In the genomic region with DNA sequence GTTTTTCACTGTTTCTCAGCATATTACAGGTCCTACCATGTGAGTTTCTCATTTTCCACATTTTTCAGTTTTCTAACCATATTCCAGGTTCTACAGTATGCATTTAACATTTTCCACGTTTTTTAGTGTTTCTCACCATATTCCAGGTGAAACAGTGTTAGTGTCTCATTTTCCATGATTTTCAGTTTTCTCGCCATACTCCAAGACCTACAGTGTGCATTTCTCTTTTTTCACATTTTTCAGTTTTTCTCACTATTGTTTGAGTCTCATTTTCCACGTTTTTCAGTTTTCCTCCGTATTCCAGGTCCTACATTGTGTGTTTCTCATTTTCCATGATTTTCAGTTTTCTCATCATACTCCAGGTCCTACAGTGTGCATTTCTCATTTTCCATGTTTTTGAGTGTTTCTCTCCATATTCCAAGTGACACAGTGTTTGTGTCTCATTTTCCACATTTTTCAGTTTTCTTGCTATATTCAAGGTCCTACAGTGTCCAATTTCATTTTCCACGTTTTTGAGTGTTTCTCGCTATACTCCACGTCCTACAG, we compare ENCODE assay signal across 15 mouse cellular contexts.
DNase-seq lines count a peak whose midpoint lies in the region; ATAC-seq and TF ChIP-seq lines count a peak whose summit lies in the region.
"Had no signal": no experiment of that assay in that cellular context is flagged by ENCODE, and none has a peak within 500 bp of the region (broad histone marks: within the 10 kb centered on the region; RNA-seq: fewer than 3 reads in every experiment).

No protein-coding gene starts in this region.

- H3K27me3 ChIP-seq in hindbrain, embryonic 14.5 days (ENCODE audit: control insufficient read depth, insufficient read depth, low read length), result no peaks in the 10 kb centered on the region
- no peaks in the 10 kb centered on the region for H3K27me3 ChIP-seq in hindbrain, postnatal 0 days (ENCODE audit: insufficient read depth, low read length)
- no peaks in the 10 kb centered on the region for H3K27me3 ChIP-seq in midbrain, embryonic 14.5 days (ENCODE audit: control insufficient read depth, insufficient read depth, low read length)
- H3K27me3 ChIP-seq in midbrain, embryonic 16.5 days (ENCODE audit: control insufficient read depth, insufficient read depth, low read depth, low read length), result no peaks in the 10 kb centered on the region
- no peaks in the 10 kb centered on the region for H3K27me3 ChIP-seq in stomach, postnatal 0 days (ENCODE audit: control insufficient read depth, insufficient read depth, low read length)
- H3K27me3 ChIP-seq: liver, embryonic 13.5 days had no signal

- no peak for TF ChIP-seq EP300 in stomach, postnatal 0 days (optimal IDR thresholded peaks at IDR 0.05)

- 0 out of 2 replicates have a peak, but pooled peaks have one; percentile 65 for ATAC-seq in cerebellum, adult (ENCODE audit: insufficient number of reproducible peaks, low FRiP score, low TSS enrichment)
- peak; percentile 81; the same call in 1 of the 2 replicates for ATAC-seq in hindbrain, embryonic 14.5 days (ENCODE audit: low FRiP score)
- ATAC-seq in hindbrain, postnatal 0 days, result no peak
- ATAC-seq in midbrain, embryonic 14.5 days (ENCODE audit: low FRiP score, low TSS enrichment), result peak; percentile 60; the same call in 1 of the 2 replicates
- ATAC-seq in midbrain, embryonic 16.5 days, result no peak
- ATAC-seq in stomach, postnatal 0 days (ENCODE audit: low FRiP score, low TSS enrichment), result peak; percentile 66; the same call in 1 of the 2 replicates

- no peak overlapping the region for H3K9ac ChIP-seq in hindbrain, embryonic 14.5 days
- no peak overlapping the region for H3K9ac ChIP-seq in hindbrain, postnatal 0 days (replicated peaks; ENCODE audit: low read length)
- no peak overlapping the region for H3K9ac ChIP-seq in midbrain, embryonic 14.5 days (replicated peaks; ENCODE audit: low read length)
- H3K9ac ChIP-seq in midbrain, embryonic 16.5 days (ENCODE audit: low read depth, low read length), result no peak overlapping the region
- no peak overlapping the region for H3K9ac ChIP-seq in stomach, postnatal 0 days (ENCODE audit: low read length)
- H3K9ac ChIP-seq: liver, embryonic 13.5 days had no signal

- 76% methylated on average over 7 of the region's 7 CpGs for WGBS in hindbrain, embryonic 14.5 days
- WGBS in hindbrain, postnatal 0 days, result 79% methylated on average over 7 of the region's 7 CpGs
- 77% methylated on average over 7 of the region's 7 CpGs for WGBS in midbrain, embryonic 14.5 days
- WGBS in midbrain, embryonic 16.5 days, result 80% methylated on average over 7 of the region's 7 CpGs
- 78% methylated on average over 7 of the region's 7 CpGs for WGBS in stomach, postnatal 0 days

- no peak for TF ChIP-seq CTCF in hindbrain, postnatal 0 days (IDR thresholded peaks at IDR 0.05; ENCODE audit: low read depth)
- TF ChIP-seq CTCF in stomach, postnatal 0 days (IDR thresholded peaks at IDR 0.05; ENCODE audit: low read depth), result no peak

- H3K4me1 ChIP-seq in hindbrain, embryonic 14.5 days (replicated peaks; ENCODE audit: control insufficient read depth, insufficient read depth, low read length), result no peaks in the 10 kb centered on the region
- H3K4me1 ChIP-seq in hindbrain, postnatal 0 days (ENCODE audit: insufficient read depth, low read length), result no peaks in the 10 kb centered on the region
- H3K4me1 ChIP-seq in midbrain, embryonic 14.5 days (ENCODE audit: control insufficient read depth, insufficient read depth, low read length), result no peaks in the 10 kb centered on the region
- no peaks in the 10 kb centered on the region for H3K4me1 ChIP-seq in midbrain, embryonic 16.5 days (ENCODE audit: control insufficient read depth, insufficient read depth, low read length)
- H3K4me1 ChIP-seq in stomach, postnatal 0 days (replicated peaks; ENCODE audit: control insufficient read depth, insufficient read depth), result no peaks in the 10 kb centered on the region
- H3K4me1 ChIP-seq: liver, embryonic 13.5 days had no signal

- no peaks in the 10 kb centered on the region for H3K36me3 ChIP-seq in hindbrain, embryonic 14.5 days (replicated peaks; ENCODE audit: control insufficient read depth, insufficient read depth)
- no peaks in the 10 kb centered on the region for H3K36me3 ChIP-seq in hindbrain, postnatal 0 days (ENCODE audit: insufficient read depth, low read length)
- no peaks in the 10 kb centered on the region for H3K36me3 ChIP-seq in midbrain, embryonic 14.5 days (ENCODE audit: control insufficient read depth, insufficient read depth, low read length)
- no peaks in the 10 kb centered on the region for H3K36me3 ChIP-seq in midbrain, embryonic 16.5 days (ENCODE audit: control insufficient read depth, insufficient read depth, low read length)
- H3K36me3 ChIP-seq in stomach, postnatal 0 days (ENCODE audit: control insufficient read depth, insufficient read depth, low read length), result no peaks in the 10 kb centered on the region
- H3K36me3 ChIP-seq: liver, embryonic 13.5 days had no signal

- no peak overlapping the region for H3K4me2 ChIP-seq in hindbrain, embryonic 14.5 days (replicated peaks)
- H3K4me2 ChIP-seq in hindbrain, postnatal 0 days (ENCODE audit: low read depth, low read length), result no peak overlapping the region
- no peak overlapping the region for H3K4me2 ChIP-seq in midbrain, embryonic 14.5 days (ENCODE audit: low read length)
- no peak overlapping the region for H3K4me2 ChIP-seq in midbrain, embryonic 16.5 days (ENCODE audit: low read length)
- no peak overlapping the region for H3K4me2 ChIP-seq in stomach, postnatal 0 days (replicated peaks; ENCODE audit: low read depth)
- H3K4me2 ChIP-seq: liver, embryonic 13.5 days had no signal

- DNase-seq in cerebellum, adult 11-12 months, result no peak
- no peak for DNase-seq in hindbrain, embryonic 14.5 days (ENCODE audit: low spot score)
- no peak for DNase-seq in hindbrain, postnatal 0 days (ENCODE audit: low spot score)
- DNase-seq in midbrain, embryonic 14.5 days, result no peak
- DNase-seq in stomach, postnatal 0 days (ENCODE audit: low spot score), result no peak
- no peak for DNase-seq in testis, postnatal 10 days (ENCODE audit: low spot score)
- DNase-seq: adrenal gland, postnatal 10 days; cerebellum, postnatal 10 days; heart, postnatal 36 days; kidney, adult 2 months; liver, embryonic 13.5 days; thymus, postnatal 25 days had no signal

- H3K27ac ChIP-seq in hindbrain, embryonic 14.5 days, result no peak overlapping the region
- H3K27ac ChIP-seq in hindbrain, postnatal 0 days, result no peak overlapping the region
- no peak overlapping the region for H3K27ac ChIP-seq in midbrain, embryonic 14.5 days (replicated peaks; ENCODE audit: low read depth, low read length)
- H3K27ac ChIP-seq in midbrain, embryonic 16.5 days (ENCODE audit: low read length), result no peak overlapping the region
- no peak overlapping the region for H3K27ac ChIP-seq in stomach, postnatal 0 days (replicated peaks)
- H3K27ac ChIP-seq: layer of hippocampus, adult 2 months; liver, embryonic 13.5 days had no signal

- H3K4me3 ChIP-seq in hindbrain, embryonic 14.5 days (replicated peaks; ENCODE audit: low read length), result 0 out of 2 replicates have a peak overlapping the region, but pooled peaks have one; percentile 1
- no peak overlapping the region for H3K4me3 ChIP-seq in hindbrain, postnatal 0 days (ENCODE audit: low read length)
- H3K4me3 ChIP-seq in midbrain, embryonic 14.5 days (replicated peaks; ENCODE audit: low read depth, low read length), result no peak overlapping the region
- no peak overlapping the region for H3K4me3 ChIP-seq in midbrain, embryonic 16.5 days (ENCODE audit: low read depth, low read length)
- H3K4me3 ChIP-seq in stomach, postnatal 0 days (ENCODE audit: low read depth, low read length), result no peak overlapping the region
- H3K4me3 ChIP-seq: layer of hippocampus, adult 2 months; liver, embryonic 13.5 days had no signal

- peaks cover 70% of the 10 kb centered on the region for H3K9me3 ChIP-seq in hindbrain, embryonic 14.5 days (ENCODE audit: control insufficient read depth, low read length)
- H3K9me3 ChIP-seq in hindbrain, postnatal 0 days (ENCODE audit: low read length), result peaks cover 37% of the 10 kb centered on the region
- H3K9me3 ChIP-seq in midbrain, embryonic 14.5 days (ENCODE audit: control insufficient read depth, low read length), result peaks cover 56% of the 10 kb centered on the region
- H3K9me3 ChIP-seq in midbrain, embryonic 16.5 days (replicated peaks; ENCODE audit: control insufficient read depth, low read length, poor library complexity, severe bottlenecking), result peaks cover 42% of the 10 kb centered on the region
- H3K9me3 ChIP-seq in stomach, postnatal 0 days (ENCODE audit: control insufficient read depth, low read length), result peaks cover 16% of the 10 kb centered on the region

Comparison
In these comparisons a context has a peak if more than half of its experiments do, and no peak if none do; other contexts are left out.
1. ATAC-seq: peak in cerebellum, adult (single experiment), hindbrain, embryonic 14.5 days (single experiment), midbrain, embryonic 14.5 days (single experiment) and stomach, postnatal 0 days (single experiment); none in hindbrain, postnatal 0 days (single experiment) and midbrain, embryonic 16.5 days (single experiment).